Mouse (Mus musculus): ENCODE results near the gene Gm17467.
"Not testable (repeated sequence)": the region's sequence is repeated elsewhere in the genome, so short reads cannot be mapped to it uniquely, and the experiment has no call there.

Gm17467 gene

DNA sequence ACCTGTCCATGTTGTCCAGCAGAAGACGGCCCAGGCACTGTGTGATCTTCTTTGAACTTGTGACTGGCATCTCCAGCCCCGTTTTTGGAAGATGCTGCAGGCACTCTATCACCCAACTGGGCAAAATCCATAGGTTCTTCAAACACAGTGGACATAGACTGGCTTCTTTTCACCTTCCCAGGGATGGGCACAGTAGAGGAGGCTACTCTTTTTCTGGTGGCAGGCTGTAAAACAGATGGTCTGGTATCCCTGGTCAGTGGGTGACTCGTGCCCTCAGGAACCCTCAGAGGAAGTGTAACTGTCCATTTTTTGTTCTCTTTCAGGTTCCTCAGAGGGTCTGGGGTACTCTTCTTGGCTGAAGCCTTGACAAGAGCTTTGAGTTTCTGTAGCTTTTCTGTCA, at the start of gene Gm17467:
Gm17467 (minus strand) TSS at position 101 of the 400 bp plus-strand sequence.
- DNase-seq (ENCODE audit: low spot score) = not testable (repeated sequence)
